Mouse (Mus musculus) limb, embryonic 10.5 days (tissue): Measurements from ENCODE around the gene Slc35d2. TPM values are rescaled to one million over a fixed set of nuclear protein-coding genes. Genes with fewer than 3 reads are reported as not detected.

ENCODE experiments used
- DNase-seq: peaks from one replicate; pipeline ENCODE4 v3.0.0-alpha.2; 2017; ENCODE audit warnings: low spot score
- H3K27ac ChIP-seq: fragments of 300-500 bp; sonication (generic); 2 replicates; pipeline ENCODE4 v1.5.1; 2016; ENCODE audit warnings: mild to moderate bottlenecking
- H3K27me3 ChIP-seq: fragments of 300-500 bp; sonication (generic); 2 replicates; pipeline ENCODE4 v1.6.1; 2016; ENCODE audit warnings: low read depth, mild to moderate bottlenecking; ENCODE audit not compliant: poor library complexity, severe bottlenecking
- H3K36me3 ChIP-seq: fragments of 300-500 bp; sonication (generic); 2 replicates; pipeline ENCODE4 v1.6.1; 2016; ENCODE audit warnings: mild to moderate bottlenecking, moderate library complexity
- H3K4me1 ChIP-seq: fragments of 300-500 bp; sonication (generic); 2 replicates; pipeline ENCODE4 v1.6.1; 2016
- H3K4me3 ChIP-seq: fragments of 300-500 bp; sonication (generic); 2 replicates; pipeline ENCODE4 v1.5.1; 2016; ENCODE audit warnings: mild to moderate bottlenecking, moderate library complexity
- H3K9me3 ChIP-seq: fragments of 300-500 bp; sonication (generic); replicated peaks from 2 replicates; pipeline ENCODE4 v1.6.1; 2016; ENCODE audit warnings: mild to moderate bottlenecking
- WGBS: fragments of 180-500 bp; shearing (Covaris S2); methylation state at CpG from one replicate; pipeline ENCODE4 v1.1.7; 2016; 5-methylcytosine and 5-hydroxymethylcytosine counted together
- polyA plus RNA-seq: library from polyadenylated mRNA; unstranded; fragments of >200 nt; fragmentation: Nextera tagmentation; extraction: Ambion mirVana; gene quantifications from 2 replicates; pipeline ENCODE4 v1.2.1, GENCODE M21; 2016

Slc35d2 gene
- polyA plus RNA-seq, 1 experiment from 2014 or later = 3.0 TPM

DNA sequence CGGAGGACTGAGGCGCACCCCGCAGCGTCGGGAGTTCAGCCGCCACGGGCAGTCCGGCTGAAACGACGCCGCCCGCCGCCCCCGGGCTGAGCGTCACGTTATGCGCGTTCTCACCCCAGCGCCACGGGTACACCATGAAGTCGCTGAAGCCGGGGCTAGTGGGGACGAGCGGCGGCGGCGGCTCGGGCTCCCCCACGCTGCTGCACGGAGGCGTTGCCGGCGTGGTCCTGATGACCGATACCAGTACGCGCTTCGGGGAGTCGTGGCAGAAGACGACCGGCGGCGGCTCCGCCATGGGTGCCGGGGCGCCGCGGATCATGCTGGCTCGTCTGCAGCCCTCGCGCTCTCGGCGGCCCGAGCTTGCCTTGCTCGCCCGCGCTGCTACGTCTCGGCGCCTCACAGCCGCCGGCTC, 23.5 kb upstream of the Slc35d2 start:
- no peak for DNase-seq
- Histone ChIP-seq H3K4me1 (peaks cover 39% of the 10 kb centered on the region), H3K36me3 (0 out of 2 replicates have a peak, but pooled peaks cover 4% of the 10 kb centered on the region)

GRCm38 (mm10) chr13:64152241-64152669, 23.1 kb upstream of the Slc35d2 start:
- peak overlapping the region; percentile 96 for H3K4me3 ChIP-seq
- H3K4me1 ChIP-seq = peaks cover 39% of the 10 kb centered on the region
- H3K27me3 ChIP-seq = no peaks in the 10 kb centered on the region
- 0 out of 2 replicates have a peak, but pooled peaks cover 4% of the 10 kb centered on the region for H3K36me3 ChIP-seq
- no peaks in the 10 kb centered on the region for H3K9me3 ChIP-seq
- WGBS = under 1% methylated on average over 42 of the region's 42 CpGs
- DNase-seq = peak; percentile 93
- peak overlapping the region; percentile 95 for H3K27ac ChIP-seq

More for the DNA sequence above, 23.5 kb upstream of the Slc35d2 start:
- Histone ChIP-seq H3K9me3 (no peaks in the 10 kb centered on the region), H3K27ac (peak overlapping the region; percentile 95), H3K27me3 (no peaks in the 10 kb centered on the region), H3K4me3 (peak overlapping the region; percentile 96)
- WGBS = under 1% methylated on average over 61 of the region's 61 CpGs

GRCm38 (mm10) chr13:64150121-64150520, 21.0 kb upstream of the Slc35d2 start:
- Histone ChIP-seq H3K4me3 (no peak overlapping the region), H3K27ac (no peak overlapping the region), H3K27me3 (no peaks in the 10 kb centered on the region), H3K36me3 (0 out of 2 replicates have a peak, but pooled peaks cover 4% of the 10 kb centered on the region), H3K9me3 (no peaks in the 10 kb centered on the region), H3K4me1 (peaks cover 33% of the 10 kb centered on the region)
- WGBS = 79% methylated on average over 5 of the region's 5 CpGs
- DNase-seq = no peak

GRCm38 (mm10) chr13:64129616-64130375, 628 bp upstream of the Slc35d2 start:
- Histone ChIP-seq H3K4me1 (0 out of 2 replicates have a peak, but pooled peaks cover 15% of the 10 kb centered on the region), H3K4me3 (peak overlapping the region; percentile 75), H3K27ac (peak overlapping the region; percentile 87), H3K9me3 (no peaks in the 10 kb centered on the region), H3K36me3 (peaks cover 35% of the 10 kb centered on the region), H3K27me3 (no peaks in the 10 kb centered on the region)
- WGBS = 44% methylated on average over 15 of the region's 15 CpGs
- peak; percentile 49 for DNase-seq

DNA sequence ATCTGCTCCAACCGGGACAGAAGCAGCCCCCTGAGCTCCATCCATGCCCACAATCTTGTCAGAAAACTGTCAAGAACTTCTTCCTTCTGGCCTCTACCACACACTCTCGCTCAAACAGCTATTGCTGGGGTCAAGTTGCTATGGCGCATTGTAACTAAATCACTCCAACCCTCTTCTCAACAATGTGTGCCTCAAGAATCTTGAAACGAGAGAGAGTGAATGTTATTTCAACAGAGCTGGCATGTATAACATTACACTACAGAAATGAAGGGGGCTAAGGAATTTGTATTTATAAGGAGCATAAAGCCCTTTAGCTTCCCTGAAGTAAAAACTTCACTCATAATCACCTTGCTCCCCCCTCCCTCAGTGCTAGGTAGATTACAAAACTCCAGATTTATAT, 2.9 kb downstream of the Slc35d2 start:
- H3K9me3 ChIP-seq = no peaks in the 10 kb centered on the region
- 78% methylated on average over 4 of the region's 4 CpGs for WGBS
- H3K4me3 ChIP-seq = no peak overlapping the region
- peaks cover 6% of the 10 kb centered on the region for H3K36me3 ChIP-seq
- H3K27me3 ChIP-seq = no peaks in the 10 kb centered on the region
- no peak overlapping the region for H3K27ac ChIP-seq
- H3K4me1 ChIP-seq = 0 out of 2 replicates have a peak, but pooled peaks cover 15% of the 10 kb centered on the region
- no peak for DNase-seq

GRCm38 (mm10) chr13:64124886-64125285, 4.3 kb downstream of the Slc35d2 start:
- 97% methylated on average over 6 of the region's 6 CpGs for WGBS
- H3K27me3 ChIP-seq = no peaks in the 10 kb centered on the region
- no peak overlapping the region for H3K27ac ChIP-seq
- no peak overlapping the region for H3K4me3 ChIP-seq
- H3K9me3 ChIP-seq = no peaks in the 10 kb centered on the region
- H3K4me1 ChIP-seq = 0 out of 2 replicates have a peak, but pooled peaks cover 13% of the 10 kb centered on the region
- no peaks in the 10 kb centered on the region for H3K36me3 ChIP-seq
- no peak for DNase-seq

GRCm38 (mm10) chr13:64123491-64124188, 5.5 kb downstream of the Slc35d2 start:
- DNase-seq = no peak
- H3K27me3 ChIP-seq = no peaks in the 10 kb centered on the region
- WGBS = 28% methylated on average over 6 of the region's 6 CpGs
- no peak overlapping the region for H3K4me3 ChIP-seq
- no peak overlapping the region for H3K27ac ChIP-seq
- H3K36me3 ChIP-seq = no peaks in the 10 kb centered on the region
- no peaks in the 10 kb centered on the region for H3K9me3 ChIP-seq
- H3K4me1 ChIP-seq = 0 out of 2 replicates have a peak, but pooled peaks cover 1% of the 10 kb centered on the region

- no peak for DNase-seq
- H3K36me3 ChIP-seq = no peaks in the 10 kb centered on the region
- WGBS = 72% methylated on average over 4 of the region's 4 CpGs
- no peaks in the 10 kb centered on the region for H3K4me1 ChIP-seq
- no peak overlapping the region for H3K4me3 ChIP-seq
- no peaks in the 10 kb centered on the region for H3K9me3 ChIP-seq
- no peaks in the 10 kb centered on the region for H3K27me3 ChIP-seq
- no peak overlapping the region for H3K27ac ChIP-seq
Observed at GRCm38 (mm10) chr13:64120760-64121159, 8.4 kb downstream of the Slc35d2 start.

GRCm38 (mm10) chr13:64117442-64117841, 11.7 kb downstream of the Slc35d2 start:
- Histone ChIP-seq H3K9me3 (no peaks in the 10 kb centered on the region), H3K27me3 (no peaks in the 10 kb centered on the region), H3K36me3 (no peaks in the 10 kb centered on the region), H3K27ac (no peak overlapping the region), H3K4me3 (no peak overlapping the region), H3K4me1 (no peaks in the 10 kb centered on the region)
- 49% methylated on average over 2 of the region's 2 CpGs for WGBS
- DNase-seq = no peak

- Histone ChIP-seq H3K27ac (no peak overlapping the region), H3K27me3 (no peaks in the 10 kb centered on the region), H3K4me3 (no peak overlapping the region), H3K36me3 (no peaks in the 10 kb centered on the region), H3K9me3 (no peaks in the 10 kb centered on the region), H3K4me1 (peaks cover 24% of the 10 kb centered on the region)
- WGBS = 96% methylated on average over 1 of the region's 1 CpGs
- DNase-seq = no peak
Observed at GRCm38 (mm10) chr13:64110421-64110820, 18.7 kb downstream of the Slc35d2 start.

GRCm38 (mm10) chr13:64108381-64108850, 20.8 kb downstream of the Slc35d2 start:
- Histone ChIP-seq H3K4me3 (no peak overlapping the region), H3K27me3 (no peaks in the 10 kb centered on the region), H3K27ac (0 out of 2 replicates have a peak overlapping the region, but pooled peaks have one; percentile 42), H3K36me3 (no peaks in the 10 kb centered on the region), H3K9me3 (no peaks in the 10 kb centered on the region), H3K4me1 (peaks cover 24% of the 10 kb centered on the region)
- no peak for DNase-seq
- WGBS = 24% methylated on average over 5 of the region's 5 CpGs

DNA sequence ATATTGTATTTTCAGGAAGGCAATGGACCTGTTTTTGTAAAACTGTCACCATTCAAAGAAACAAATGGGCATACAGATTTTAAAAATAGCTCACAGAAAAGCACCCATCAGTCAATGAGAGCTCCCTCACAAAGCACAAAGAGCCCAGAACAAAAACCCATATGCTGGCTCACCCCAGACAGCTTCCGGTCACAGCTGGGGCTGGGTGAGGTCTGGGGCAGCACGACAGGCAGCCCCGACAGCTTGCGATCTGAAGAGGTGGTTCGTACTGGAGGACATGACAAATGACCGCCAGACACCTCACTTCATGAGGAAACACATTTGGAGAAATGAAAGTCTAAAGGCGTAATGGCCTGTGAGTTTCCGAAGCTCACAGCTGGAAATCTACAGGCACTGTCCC, 21.6 kb downstream of the Slc35d2 start:
- no peak overlapping the region; the same call in 1 of the 2 replicates for H3K27ac ChIP-seq
- 25% methylated on average over 8 of the region's 8 CpGs for WGBS
- H3K27me3 ChIP-seq = no peaks in the 10 kb centered on the region
- peak; percentile 57 for DNase-seq
- H3K4me1 ChIP-seq = peaks cover 24% of the 10 kb centered on the region
- no peak overlapping the region for H3K4me3 ChIP-seq
- H3K36me3 ChIP-seq = no peaks in the 10 kb centered on the region
- no peaks in the 10 kb centered on the region for H3K9me3 ChIP-seq

- H3K27ac ChIP-seq = no peak overlapping the region; the same call in 1 of the 2 replicates
- H3K4me3 ChIP-seq = no peak overlapping the region
- DNase-seq = no peak
- H3K9me3 ChIP-seq = no peaks in the 10 kb centered on the region
- 79% methylated on average over 3 of the region's 3 CpGs for whole genome bisulfite sequencing
- no peaks in the 10 kb centered on the region for H3K36me3 ChIP-seq
- no peaks in the 10 kb centered on the region for H3K27me3 ChIP-seq
- H3K4me1 ChIP-seq = peaks cover 24% of the 10 kb centered on the region
Observed at GRCm38 (mm10) chr13:64107105-64107504, 22.1 kb downstream of the Slc35d2 start.
